Mouse (Mus musculus) midbrain, embryonic 16.5 days (tissue): ENCODE measurements at regions not wholly inside any gene's neighbourhood (a gene's known extent, or its start where the extent isn't known, plus 50 kb on each side); places are given as distances from the start of the nearest gene placed in this dataset.
"Not testable (repeated sequence)": the region's sequence is repeated elsewhere in the genome, so short reads cannot be mapped to it uniquely, and the experiment has no call there.

ENCODE experiments used
- ATAC-seq: fragments of 200-750 bp; cut with Nextera tagmentation; 2 replicates; pipeline ENCODE4 v1.8.0; 2017; ENCODE audit warnings: moderate TSS enrichment
- H3K27ac ChIP-seq: fragments of 300-500 bp; sonication (generic); 2 replicates; pipeline ENCODE4 v1.5.1; 2014; ENCODE audit warnings: mild to moderate bottlenecking, low read length, mixed read lengths
- H3K27me3 ChIP-seq: fragments of 300-500 bp; sonication (generic); 2 replicates; pipeline ENCODE4 v1.6.1; 2014; ENCODE audit warnings: low read depth, low read length, mixed read lengths; ENCODE audit not compliant: control insufficient read depth, insufficient read depth
- H3K36me3 ChIP-seq: fragments of 300-500 bp; sonication (generic); 2 replicates; pipeline ENCODE4 v1.6.1; 2014; ENCODE audit warnings: mild to moderate bottlenecking, low read length, moderate library complexity, mixed read lengths; ENCODE audit not compliant: control insufficient read depth, insufficient read depth
- H3K4me1 ChIP-seq: fragments of 300-500 bp; sonication (generic); 2 replicates; pipeline ENCODE4 v1.6.1; 2014; ENCODE audit warnings: mild to moderate bottlenecking, low read length, mixed read lengths; ENCODE audit not compliant: control insufficient read depth, insufficient read depth
- H3K4me2 ChIP-seq: fragments of 300-500 bp; sonication (generic); 2 replicates; pipeline ENCODE4 v1.6.1; 2014; ENCODE audit warnings: mild to moderate bottlenecking, low read length, mixed read lengths
- H3K4me3 ChIP-seq: fragments of 300-500 bp; sonication (generic); 2 replicates; pipeline ENCODE4 v1.5.1; 2014; ENCODE audit warnings: low read depth, mild to moderate bottlenecking, low read length, moderate library complexity, mixed read lengths
- H3K9ac ChIP-seq: fragments of 300-500 bp; sonication (generic); 2 replicates; pipeline ENCODE4 v1.6.1; 2014; ENCODE audit warnings: low read depth, low read length, mixed read lengths
- H3K9me3 ChIP-seq: fragments of 300-500 bp; sonication (generic); replicated peaks from 2 replicates; pipeline ENCODE4 v1.6.1; 2014; ENCODE audit warnings: mild to moderate bottlenecking, low read length, mixed read lengths; ENCODE audit not compliant: control insufficient read depth, poor library complexity, severe bottlenecking
- WGBS: fragments of 180-500 bp; shearing (Covaris S2); extraction: QIAGEN DNeasy Blood & Tissue Kit; methylation state at CpG from one replicate; pipeline ENCODE4 v1.1.7; 2014; 5-methylcytosine and 5-hydroxymethylcytosine counted together

DNA sequence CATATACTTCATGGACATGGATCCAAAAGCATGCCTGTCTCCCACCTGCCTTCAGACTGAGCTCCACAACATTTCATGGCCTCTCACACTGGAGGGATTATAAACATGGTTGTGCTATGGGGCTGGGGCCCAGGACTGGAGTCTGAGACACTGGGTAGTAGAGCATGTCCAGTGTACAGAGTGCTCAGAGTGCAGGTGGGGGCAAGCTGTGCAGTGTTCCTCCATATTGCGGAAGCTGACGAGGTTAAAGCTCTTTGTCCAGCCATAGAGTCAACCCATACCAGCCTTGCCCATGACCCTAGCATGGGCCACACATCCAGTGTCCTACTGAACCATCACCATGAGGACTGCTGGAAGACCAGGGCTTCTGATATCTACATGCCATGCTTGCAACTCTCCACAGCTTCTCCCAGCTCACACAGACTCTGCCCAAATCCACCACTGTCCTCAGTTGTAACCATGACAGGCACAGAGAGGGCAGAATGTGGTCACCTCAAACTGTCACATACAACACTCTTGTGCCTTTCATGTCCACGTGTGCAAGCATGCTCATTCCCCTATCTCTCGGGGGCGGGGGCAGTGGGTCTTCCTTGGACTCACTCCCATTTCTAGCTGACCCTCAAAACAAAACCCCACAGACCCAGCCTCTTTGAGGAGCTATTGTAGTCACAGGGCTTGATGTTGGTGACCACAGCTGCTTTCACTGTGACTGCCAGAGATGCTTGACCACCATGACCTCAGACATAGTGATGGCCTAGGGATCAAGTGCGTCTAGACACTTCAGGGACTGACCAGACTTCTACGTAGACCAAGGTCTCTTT is 55.9 kb downstream of the Tmem121 start:
- no peak for ATAC-seq
- no peaks in the 10 kb centered on the region for H3K9me3 ChIP-seq
- no peak overlapping the region for H3K4me3 ChIP-seq
- no peaks in the 10 kb centered on the region for H3K27me3 ChIP-seq
- H3K36me3 ChIP-seq, result no peaks in the 10 kb centered on the region
- H3K27ac ChIP-seq, result no peak overlapping the region
- H3K4me2 ChIP-seq, result no peak overlapping the region
- no peak overlapping the region for H3K9ac ChIP-seq
- 90% methylated on average over 7 of the region's 7 CpGs for WGBS
- no peaks in the 10 kb centered on the region for H3K4me1 ChIP-seq

DNA sequence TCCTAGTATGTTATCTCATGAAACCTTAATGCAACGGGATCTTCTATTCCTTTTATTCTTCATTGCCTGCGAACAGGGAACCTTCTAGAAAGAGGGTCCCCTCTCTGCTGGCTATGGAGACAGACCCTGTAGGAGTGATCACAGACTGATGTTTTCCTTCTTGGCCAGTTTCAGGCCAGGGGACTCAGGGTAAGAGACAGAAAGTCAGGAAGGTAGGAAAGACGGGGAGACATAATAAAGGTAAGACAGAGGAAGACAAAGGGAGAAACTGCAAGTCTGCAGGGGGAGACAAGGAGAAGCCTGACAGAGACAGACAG is 56.4 kb downstream of the Tmem121 start:
- H3K36me3 ChIP-seq, result no peaks in the 10 kb centered on the region
- no peak overlapping the region for H3K4me3 ChIP-seq
- 85% methylated on average over 3 of the region's 3 CpGs for WGBS
- no peaks in the 10 kb centered on the region for H3K27me3 ChIP-seq
- H3K4me2 ChIP-seq, result no peak overlapping the region
- no peak overlapping the region for H3K27ac ChIP-seq
- H3K4me1 ChIP-seq, result no peaks in the 10 kb centered on the region
- ATAC-seq, result no peak
- no peak overlapping the region for H3K9ac ChIP-seq
- H3K9me3 ChIP-seq, result no peaks in the 10 kb centered on the region

DNA sequence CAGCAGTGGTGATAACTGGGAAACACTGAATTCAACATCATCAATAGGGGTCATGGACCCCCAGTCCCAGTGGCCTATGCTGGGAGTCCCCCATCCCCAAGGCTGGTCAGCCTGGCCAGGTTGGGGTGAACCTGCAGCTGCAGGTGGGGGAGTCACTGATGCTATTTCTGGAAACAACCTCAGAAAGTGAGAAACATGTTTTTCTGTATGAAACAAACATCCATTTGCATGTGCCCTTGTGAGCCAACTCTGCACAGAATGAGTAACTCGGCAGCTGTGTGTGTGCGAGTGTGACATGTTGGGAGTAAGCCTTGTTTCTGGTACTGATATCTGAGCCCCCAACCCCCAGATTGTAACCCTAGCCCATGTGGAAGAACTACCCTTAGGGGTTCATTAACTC is 59.0 kb downstream of the Tmem121 start:
- no peak overlapping the region for H3K4me3 ChIP-seq
- WGBS, result 92% methylated on average over 2 of the region's 2 CpGs
- H3K27ac ChIP-seq, result no peak overlapping the region
- no peaks in the 10 kb centered on the region for H3K36me3 ChIP-seq
- no peaks in the 10 kb centered on the region for H3K9me3 ChIP-seq
- ATAC-seq, result no peak
- H3K27me3 ChIP-seq, result no peaks in the 10 kb centered on the region
- H3K4me1 ChIP-seq, result no peaks in the 10 kb centered on the region
- no peak overlapping the region for H3K4me2 ChIP-seq
- no peak overlapping the region for H3K9ac ChIP-seq

DNA sequence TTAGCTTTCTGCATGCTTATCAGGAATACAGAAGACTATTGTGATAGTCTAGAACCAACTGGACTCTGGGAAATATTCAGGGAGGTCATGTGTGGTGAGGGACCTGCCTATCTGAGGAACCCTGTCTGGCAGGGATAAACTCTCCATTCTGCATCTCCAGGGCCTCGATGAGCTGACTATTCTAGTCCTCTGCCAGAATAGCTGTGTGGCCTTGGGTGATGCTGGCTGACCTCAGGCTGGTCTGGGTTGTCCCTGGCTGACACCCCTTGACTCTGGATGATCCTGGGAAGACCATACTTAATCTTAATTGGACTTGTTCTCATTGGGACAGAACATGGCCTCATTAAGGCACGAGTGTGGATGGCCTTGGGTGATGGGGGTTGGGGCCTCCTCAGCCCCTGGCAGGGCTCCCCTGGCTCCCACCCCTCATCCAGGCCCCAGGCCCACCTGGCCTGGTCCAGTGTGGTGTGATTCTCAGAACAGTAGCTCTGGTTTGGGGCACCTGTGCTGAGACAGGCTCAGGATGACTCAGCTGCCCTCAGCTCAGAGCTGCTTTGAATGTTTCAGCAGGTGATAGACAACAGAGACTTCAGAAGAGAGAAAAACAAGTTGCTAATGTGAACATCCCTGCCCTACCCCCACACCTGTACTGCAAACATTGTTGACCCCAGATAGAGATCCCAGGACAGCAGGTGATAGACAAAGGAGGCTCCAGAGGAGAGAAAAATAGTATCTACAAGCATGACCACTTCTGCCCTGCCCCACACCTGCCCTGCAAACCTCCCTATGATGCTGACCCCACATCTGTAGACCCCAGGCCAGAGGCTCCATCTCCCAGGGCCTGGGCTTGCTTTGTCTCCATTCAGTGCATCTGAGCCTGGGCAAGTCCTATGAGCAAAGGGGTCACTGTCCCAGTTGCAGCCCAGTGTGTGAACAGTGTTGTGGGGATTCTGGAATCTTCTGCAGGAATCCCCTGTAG is 68.0 kb downstream of the Tmem121 start:
- H3K9ac ChIP-seq, ATAC-seq, H3K4me3 ChIP-seq, H3K9me3 ChIP-seq, H3K36me3 ChIP-seq, H3K27me3 ChIP-seq, H3K4me1 ChIP-seq, H3K27ac ChIP-seq, H3K4me2 ChIP-seq: not testable (repeated sequence)
- WGBS, result 92% methylated on average over 2 of the region's 2 CpGs

DNA sequence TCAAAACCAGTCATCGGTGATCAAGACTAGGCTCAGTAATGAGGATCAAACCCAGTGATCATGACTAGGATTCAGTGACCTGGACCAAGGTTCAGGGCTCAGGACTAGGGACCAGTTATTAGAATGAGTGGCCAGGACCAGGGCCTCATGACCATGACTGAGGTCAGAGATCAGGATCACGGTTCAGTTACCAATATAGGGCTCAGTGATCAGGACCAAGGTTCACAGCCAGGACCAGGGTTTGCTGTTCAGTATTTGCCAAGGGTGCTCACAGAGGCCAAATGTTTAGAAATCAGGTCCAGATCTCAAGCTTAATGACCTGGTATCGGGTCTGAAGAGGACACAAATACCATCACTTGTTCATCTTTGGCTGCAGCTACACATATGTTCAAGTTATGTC is 69.6 kb downstream of the Tmem121 start:
- Histone ChIP-seq H3K27ac (no peak overlapping the region), H3K9ac (no peak overlapping the region), H3K4me2 (no peak overlapping the region), H3K9me3 (no peaks in the 10 kb centered on the region), H3K36me3 (no peaks in the 10 kb centered on the region), H3K4me1 (no peaks in the 10 kb centered on the region), H3K27me3 (no peaks in the 10 kb centered on the region), H3K4me3 (no peak overlapping the region)
- WGBS, result 88% methylated on average over 3 of the region's 3 CpGs
- ATAC-seq, result no peak

DNA sequence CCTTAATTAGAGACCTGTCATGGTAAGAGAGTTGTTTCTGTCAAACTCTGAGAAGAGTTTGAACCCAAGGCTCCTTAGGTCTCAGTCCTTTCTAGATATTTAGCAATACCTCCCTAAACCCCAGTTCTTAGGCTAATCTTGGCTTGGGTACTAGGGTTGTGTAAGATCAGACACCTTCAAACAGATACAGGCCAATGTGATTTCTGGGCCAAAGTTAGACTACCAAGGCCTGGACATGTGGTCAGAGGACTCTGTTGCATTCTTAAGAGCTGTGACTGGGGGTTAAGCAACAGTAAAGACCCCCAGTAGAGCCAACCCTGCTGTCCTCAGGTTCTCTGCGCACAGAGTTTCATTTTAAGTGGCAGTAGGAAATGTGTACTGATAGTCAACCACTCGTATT is 70.9 kb downstream of the Tmem121 start:
- Histone ChIP-seq H3K27me3 (no peaks in the 10 kb centered on the region), H3K4me1 (no peaks in the 10 kb centered on the region), H3K4me3 (no peak overlapping the region), H3K27ac (no peak overlapping the region), H3K9me3 (no peaks in the 10 kb centered on the region), H3K4me2 (no peak overlapping the region), H3K9ac (no peak overlapping the region), H3K36me3 (no peaks in the 10 kb centered on the region)
- no peak for ATAC-seq
- WGBS, result 90% methylated on average over 2 of the region's 2 CpGs

DNA sequence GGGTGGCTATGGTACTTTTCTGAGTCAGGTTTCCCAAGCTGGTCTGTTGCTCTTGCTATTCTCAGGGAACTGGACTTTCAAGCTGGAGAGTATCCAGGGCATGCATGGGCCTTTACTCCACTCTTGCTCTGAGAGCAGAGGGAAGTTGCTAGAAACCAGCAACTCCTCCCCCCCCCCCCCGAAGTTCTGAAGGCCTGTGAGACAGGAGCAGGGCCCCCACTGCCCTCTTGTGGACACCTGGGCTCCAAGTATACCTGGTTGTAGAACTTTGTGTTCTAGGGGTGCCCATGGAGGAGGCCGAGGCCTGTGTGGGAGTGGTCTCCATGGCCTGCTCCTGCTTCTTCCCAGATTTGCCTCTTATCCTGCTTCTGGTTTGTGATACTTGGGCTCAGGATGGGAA is 71.5 kb downstream of the Tmem121 start:
- Histone ChIP-seq H3K4me2 (no peak overlapping the region), H3K4me1 (no peaks in the 10 kb centered on the region), H3K27ac (no peak overlapping the region), H3K27me3 (no peaks in the 10 kb centered on the region), H3K4me3 (no peak overlapping the region), H3K9ac (no peak overlapping the region), H3K36me3 (no peaks in the 10 kb centered on the region), H3K9me3 (no peaks in the 10 kb centered on the region)
- no peak for ATAC-seq
- WGBS, result 46% methylated on average over 2 of the region's 2 CpGs

DNA sequence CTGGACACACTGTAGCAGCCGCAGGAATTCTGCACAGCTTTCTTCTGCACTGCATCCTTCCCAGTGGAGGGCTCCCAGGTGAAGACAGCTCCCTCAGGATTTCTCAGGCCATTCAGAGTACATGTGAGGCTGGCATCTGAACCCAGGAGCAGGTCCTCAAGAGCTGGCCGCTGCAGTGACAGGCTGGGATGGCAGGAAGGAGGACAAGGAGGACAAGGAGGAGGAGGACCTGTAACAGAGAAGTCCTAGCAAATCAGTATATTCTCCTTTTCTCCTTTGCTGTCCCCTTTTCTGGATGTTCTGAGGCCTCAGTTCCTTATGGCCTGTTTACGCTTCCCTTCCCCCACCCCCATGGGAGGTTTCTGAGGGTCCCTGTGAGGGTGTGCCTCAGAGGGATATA is 73.7 kb downstream of the Tmem121 start:
- no peaks in the 10 kb centered on the region for H3K27me3 ChIP-seq
- H3K4me1 ChIP-seq, result no peaks in the 10 kb centered on the region
- H3K9me3 ChIP-seq, result no peaks in the 10 kb centered on the region
- H3K36me3 ChIP-seq, result no peaks in the 10 kb centered on the region
- no peak overlapping the region for H3K4me3 ChIP-seq
- no peak overlapping the region for H3K27ac ChIP-seq
- 70% methylated on average over 3 of the region's 3 CpGs for WGBS
- no peak overlapping the region for H3K4me2 ChIP-seq
- no peak overlapping the region for H3K9ac ChIP-seq
- ATAC-seq, result no peak

DNA sequence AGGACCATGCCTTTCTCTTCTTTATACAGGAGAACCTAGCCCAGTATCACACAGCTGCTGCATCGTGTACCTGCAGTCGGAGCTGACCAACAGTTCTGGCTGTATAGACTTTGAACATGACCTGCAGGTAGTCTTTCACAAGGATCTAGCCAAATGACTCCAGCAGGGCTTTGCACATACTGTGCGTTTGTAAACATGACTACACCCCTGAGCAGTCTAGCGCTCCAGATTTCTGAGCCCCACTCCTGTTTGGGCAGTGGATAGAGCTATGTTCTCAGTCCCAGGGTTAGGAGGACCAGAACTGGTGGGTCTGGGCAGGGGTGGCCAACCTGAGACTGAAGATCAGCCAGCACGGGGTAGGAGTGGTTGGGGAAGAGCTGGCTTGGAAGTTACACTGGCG is 74.6 kb downstream of the Tmem121 start:
- H3K27me3 ChIP-seq, result no peaks in the 10 kb centered on the region
- no peaks in the 10 kb centered on the region for H3K4me1 ChIP-seq

More for the DNA sequence above, 74.6 kb downstream of the Tmem121 start:
- WGBS, result 93% methylated on average over 6 of the region's 6 CpGs
- no peak overlapping the region for H3K9ac ChIP-seq
- ATAC-seq, result no peak
- H3K4me3 ChIP-seq, result no peak overlapping the region
- no peak overlapping the region for H3K27ac ChIP-seq
- no peaks in the 10 kb centered on the region for H3K36me3 ChIP-seq
- no peaks in the 10 kb centered on the region for H3K9me3 ChIP-seq
- H3K4me2 ChIP-seq, result no peak overlapping the region
